Mouse (Mus musculus): ENCODE measurements around the gene Plk5.
A peak's percentile ranks its signal among the peaks of the same experiment; 100 is the strongest.

Gene Plk5

DNA sequence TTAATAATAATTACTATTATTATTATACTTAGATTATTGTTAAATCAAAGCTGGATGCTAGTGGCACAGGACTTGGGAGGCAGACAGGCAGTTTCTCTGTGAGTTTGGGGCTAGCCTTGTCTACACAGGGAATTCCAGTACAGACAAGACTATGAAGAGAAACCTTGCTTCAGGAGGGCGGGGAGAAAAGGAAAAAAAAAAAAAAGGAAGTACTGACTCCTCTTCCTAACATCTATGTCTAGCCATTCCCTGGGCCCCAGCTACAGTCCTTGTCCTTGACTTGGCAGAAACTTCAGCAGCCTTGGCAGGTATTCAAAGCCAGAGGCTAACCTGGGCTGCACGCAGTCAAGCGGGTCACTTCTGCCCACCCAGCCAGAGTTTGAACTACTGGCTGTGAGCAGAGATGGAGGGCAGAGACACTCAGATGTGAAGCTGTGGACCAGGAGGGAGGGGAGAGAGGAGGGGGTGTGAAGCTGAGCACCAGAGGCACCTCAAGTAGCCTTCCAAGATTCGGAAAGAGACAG is 33.0 kb downstream of the Plk5 start:
- no peak for DNase-seq

- peak; percentile 63 for DNase-seq
These were observed 34.4 kb downstream of the Plk5 start for GRCm38 (mm10) chr10:80390697-80391096.

DNA sequence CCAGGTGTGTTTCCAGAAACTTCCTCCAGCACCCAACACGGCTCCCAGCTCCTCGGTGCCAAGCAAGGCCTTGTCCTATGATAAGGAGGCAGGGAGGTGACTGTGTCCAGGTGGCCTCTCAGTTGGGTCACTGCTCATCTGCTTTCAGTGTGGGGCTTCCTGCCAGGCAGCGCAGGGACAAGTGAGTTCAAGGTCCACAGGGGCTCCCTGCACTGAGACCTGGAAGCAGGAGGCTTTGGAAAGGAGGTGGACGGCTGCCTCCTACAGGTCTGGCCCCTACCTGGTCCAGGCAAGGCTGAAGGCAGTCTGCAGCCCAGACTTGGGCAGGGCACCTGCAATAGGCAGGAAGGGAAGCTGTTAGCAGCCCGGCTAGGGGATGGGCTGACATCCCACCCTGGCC is 36.4 kb downstream of the Plk5 start:
- peak; percentile 69 for DNase-seq

GRCm38 (mm10) chr10:80395025-80395627 is 38.9 kb downstream of the Plk5 start:
- DNase-seq, result no peak

GRCm38 (mm10) chr10:80396822-80397523 is 40.7 kb downstream of the Plk5 start:
- DNase-seq, result no peak

GRCm38 (mm10) chr10:80397524-80398173 is 41.4 kb downstream of the Plk5 start:
- no peak for DNase-seq

DNA sequence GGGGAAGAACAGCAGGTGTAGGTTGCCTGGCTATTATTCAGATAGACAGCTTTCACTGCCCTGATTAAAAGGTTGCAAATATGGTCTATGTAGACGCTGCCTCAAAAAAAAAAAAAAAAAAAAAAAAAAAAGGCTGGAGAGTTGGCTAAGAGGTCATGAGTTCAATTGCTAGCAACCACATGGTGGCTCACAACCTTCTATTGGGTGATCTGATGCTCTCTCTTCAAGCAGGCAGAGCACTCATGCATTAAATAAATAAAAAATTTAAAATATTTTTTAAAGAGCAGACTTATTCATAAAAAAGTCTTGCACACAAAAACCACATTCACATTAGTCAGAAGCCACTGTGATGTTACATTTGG is 41.9 kb downstream of the Plk5 start:
- no peak for DNase-seq

- peak; percentile 97 for DNase-seq
These were observed 42.5 kb downstream of the Plk5 start for GRCm38 (mm10) chr10:80398719-80399190.

- DNase-seq, result peak; percentile 100
These were observed 43.1 kb downstream of the Plk5 start, which contains the start of gene Mbd3 for GRCm38 (mm10) chr10:80399191-80399972. Mbd3 (minus strand) TSS chr10:80399550.

DNA sequence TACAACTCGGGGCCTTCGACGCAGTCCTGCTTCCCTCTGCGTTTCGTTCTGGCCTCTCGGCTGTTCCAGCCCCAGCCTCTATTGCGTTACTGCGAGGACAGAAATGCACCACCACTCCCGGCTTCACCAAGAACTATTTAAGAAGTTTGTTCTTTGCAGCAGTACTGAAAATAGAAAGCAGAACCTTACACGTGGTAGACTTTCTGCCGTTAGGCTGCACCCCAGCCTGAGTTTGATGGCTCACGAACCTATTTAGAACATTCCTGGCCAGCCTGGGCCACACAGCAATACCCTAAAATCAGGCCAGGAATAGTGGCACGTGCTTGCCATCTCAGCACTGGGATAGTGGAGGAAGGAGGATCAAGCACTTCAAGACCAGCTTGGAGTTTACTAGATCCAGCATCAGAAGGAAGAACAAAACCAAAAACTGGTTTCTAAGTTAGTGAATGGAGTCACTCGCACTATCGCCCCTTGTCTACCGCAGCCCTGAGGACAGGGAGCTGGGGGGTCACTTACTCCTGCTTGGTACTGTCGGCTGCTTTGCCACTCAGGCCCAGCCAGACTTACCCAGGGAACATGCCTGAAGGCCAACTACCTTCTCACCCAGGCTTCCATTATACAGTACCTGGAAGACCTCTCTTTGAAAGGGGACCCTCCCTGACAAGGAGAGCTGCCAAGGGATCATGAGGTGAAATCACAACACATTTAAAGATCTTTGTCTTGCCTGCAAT is 43.9 kb downstream of the Plk5 start:
- DNase-seq, result no peak

GRCm38 (mm10) chr10:80400704-80401161 is 44.5 kb downstream of the Plk5 start:
- no peak for DNase-seq

- DNase-seq, result peak; percentile 32
These were observed 46.9 kb downstream of the Plk5 start for GRCm38 (mm10) chr10:80403044-80403692.

- DNase-seq, result no peak
These were observed 49.4 kb downstream of the Plk5 start for GRCm38 (mm10) chr10:80405481-80406173.

DNA sequence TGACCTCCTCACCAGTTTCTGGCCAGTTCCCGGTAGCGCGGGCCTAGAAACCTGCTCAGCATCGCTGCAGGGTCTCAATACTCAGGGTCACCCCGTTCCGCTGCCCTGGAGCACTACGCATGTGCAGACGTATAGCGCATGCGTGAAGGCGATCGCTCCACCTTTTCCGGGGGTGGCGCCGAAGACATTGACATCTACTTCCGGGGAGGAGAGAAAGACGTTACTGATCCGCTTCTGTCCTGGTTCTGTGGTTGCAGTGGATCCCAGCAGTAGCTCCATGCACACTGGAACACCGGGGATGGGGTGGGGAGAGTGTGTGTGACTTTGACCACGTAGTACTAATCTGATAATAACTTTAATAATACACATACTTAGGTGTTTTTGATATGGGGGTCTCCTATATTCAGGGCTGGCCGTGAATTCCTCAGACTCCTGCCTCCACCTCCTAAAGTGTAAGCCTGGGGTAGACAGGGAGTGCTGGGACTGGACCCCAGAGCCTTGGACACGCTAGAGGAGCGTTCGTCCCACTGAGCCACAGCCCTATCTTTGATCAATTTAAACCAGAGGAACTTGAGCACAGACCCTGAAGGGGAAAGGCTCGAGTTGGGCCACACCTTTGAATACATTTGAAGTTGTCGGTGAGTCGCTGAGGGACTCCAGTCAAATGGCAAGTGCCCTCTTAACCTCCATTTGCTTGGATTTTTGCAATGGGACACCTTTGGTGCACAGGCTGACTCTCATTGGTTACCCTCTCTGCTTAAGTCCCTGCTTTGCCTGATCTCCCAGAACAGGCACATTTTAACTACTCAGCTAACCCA is 50.6 kb downstream of the Plk5 start, which contains the start of gene Uqcr11:
Uqcr11 (minus strand) TSS at position 147 of the 818 bp plus-strand sequence.
- DNase-seq, result peak; percentile 92

GRCm38 (mm10) chr10:80407924-80408323 is 51.7 kb downstream of the Plk5 start:
- no peak for DNase-seq

- no peak for DNase-seq
These were observed 56.6 kb downstream of the Plk5 start for GRCm38 (mm10) chr10:80412656-80413541.

Measured in kidney, adult 11 months (tissue).